Mouse (Mus musculus) testis, adult 2 months (tissue): ENCODE results near the gene Harbi1.

Experiments used
- CTCF ChIP-seq: fragments of 200-500 bp; IDR thresholded peaks from 2 replicates; pipeline ENCODE4 v1.5.1; 2012; ENCODE audit warnings: low read depth, mild to moderate bottlenecking, inconsistent platforms, low read length, moderate library complexity; ENCODE audit not compliant: control insufficient read depth, insufficient read depth, insufficient replicate concordance
- POLR2A ChIP-seq: fragments of 200-500 bp; IDR thresholded peaks from 2 replicates; pipeline ENCODE4 v1.6.1; 2012; ENCODE audit warnings: low read depth, mild to moderate bottlenecking, inconsistent platforms, low read length, moderate library complexity; ENCODE audit not compliant: control insufficient read depth

GRCm38 (mm10) chr2:91676420-91676819 is 34.2 kb upstream of the Harbi1 start:
- TF ChIP-seq CTCF, result no peak
- no peak for TF ChIP-seq POLR2A
